9 mouse cellular contexts compared by ENCODE assay signal in the genomic region with DNA sequence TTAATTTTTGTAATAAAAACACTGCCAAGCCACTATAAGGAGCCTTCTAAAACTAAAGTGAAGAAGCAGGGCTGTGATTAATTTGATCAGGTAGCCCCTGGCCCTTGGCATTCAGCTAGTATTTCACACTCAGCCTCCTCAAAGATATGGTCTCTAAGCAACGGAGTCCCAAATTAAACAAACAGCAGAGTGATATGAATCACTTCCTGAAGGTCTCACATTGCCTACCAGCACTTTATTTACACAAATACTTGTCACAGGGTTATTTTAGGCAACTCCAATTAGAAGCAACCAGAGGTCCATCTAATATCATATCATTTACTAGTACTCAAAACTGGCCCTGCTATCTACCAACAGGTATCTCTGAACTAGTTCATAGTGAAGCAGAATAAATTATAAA. TPM values are rescaled to one million over a fixed set of nuclear protein-coding genes. Genes with fewer than 3 reads are reported as not detected.
DNase-seq lines count a peak whose midpoint lies in the region; ATAC-seq and TF ChIP-seq lines count a peak whose summit lies in the region.
"Had no signal": no experiment of that assay in that cellular context is flagged by ENCODE, and none has a peak within 500 bp of the region (broad histone marks: within the 10 kb centered on the region; RNA-seq: fewer than 3 reads in every experiment).

No protein-coding gene starts in this region.

- 5% methylated on average over 1 of the region's 1 CpGs for WGBS in lung, embryonic 16.5 days
- 73% methylated on average over 1 of the region's 1 CpGs for WGBS in midbrain, embryonic 14.5 days

- no peaks in the 10 kb centered on the region for H3K27me3 ChIP-seq in lung, embryonic 16.5 days (ENCODE audit: control insufficient read depth, insufficient read depth, low read depth, low read length)
- H3K27me3 ChIP-seq in midbrain, embryonic 14.5 days (ENCODE audit: control insufficient read depth, insufficient read depth, low read length), result no peaks in the 10 kb centered on the region

- DNase-seq in lung, postnatal 14 days, result no peak
- peak; percentile 85 for DNase-seq in lung, postnatal 36 days
- DNase-seq in cerebellum, postnatal 10 days, result no peak
- DNase-seq in midbrain, embryonic 14.5 days, result no peak
- no peak for DNase-seq in cerebellum, adult 11 months
- DNase-seq: thymus, adult 2 months had no signal

- peak overlapping the region; percentile 21; the same call in 1 of the 2 replicates for H3K4me2 ChIP-seq in lung, embryonic 16.5 days (ENCODE audit: low read depth, low read length)
- no peak overlapping the region for H3K4me2 ChIP-seq in midbrain, embryonic 14.5 days (ENCODE audit: low read length)
- H3K4me2 ChIP-seq: hindbrain, embryonic 14.5 days had no signal

- no peak for TF ChIP-seq CTCF in embryonic fibroblast, embryonic 13.5 days (IDR thresholded peaks at IDR 0.05; ENCODE audit: borderline replicate concordance, insufficient read depth, low read length)

- H3K4me3 ChIP-seq in lung, embryonic 16.5 days (ENCODE audit: low read length), result no peak overlapping the region
- H3K4me3 ChIP-seq in embryonic fibroblast, embryonic 13.5 days (ENCODE audit: insufficient read depth, low read length), result no peak overlapping the region
- H3K4me3 ChIP-seq in midbrain, embryonic 14.5 days (replicated peaks; ENCODE audit: low read depth, low read length), result no peak overlapping the region

- H3K4me1 ChIP-seq in lung, embryonic 16.5 days (replicated peaks; ENCODE audit: control insufficient read depth, insufficient read depth, low read length), result peaks cover 46% of the 10 kb centered on the region
- peaks cover 28% of the 10 kb centered on the region for H3K4me1 ChIP-seq in embryonic fibroblast, embryonic 13.5 days (ENCODE audit: control insufficient read depth, insufficient read depth, low read length)
- H3K4me1 ChIP-seq in midbrain, embryonic 14.5 days (ENCODE audit: control insufficient read depth, insufficient read depth, low read length), result no peaks in the 10 kb centered on the region

- H3K9ac ChIP-seq in lung, embryonic 16.5 days (ENCODE audit: low read length), result no peak overlapping the region
- H3K9ac ChIP-seq in midbrain, embryonic 14.5 days (replicated peaks; ENCODE audit: low read length), result no peak overlapping the region
- H3K9ac ChIP-seq: hindbrain, embryonic 14.5 days had no signal

- 0 out of 2 replicates have a peak, but pooled peaks cover 2% of the 10 kb centered on the region for H3K36me3 ChIP-seq in lung, embryonic 16.5 days (ENCODE audit: control insufficient read depth, insufficient read depth, low read length)
- H3K36me3 ChIP-seq in midbrain, embryonic 14.5 days (ENCODE audit: control insufficient read depth, insufficient read depth, low read length), result peaks cover 5% of the 10 kb centered on the region; the same call in 1 of the 2 replicates

- H3K9me3 ChIP-seq in lung, embryonic 16.5 days (ENCODE audit: control insufficient read depth, low read length), result no peaks in the 10 kb centered on the region
- no peaks in the 10 kb centered on the region for H3K9me3 ChIP-seq in midbrain, embryonic 14.5 days (ENCODE audit: control insufficient read depth, low read length)

- ATAC-seq in lung, embryonic 16.5 days (ENCODE audit: low read depth), result peak; percentile 79
- ATAC-seq in midbrain, embryonic 14.5 days (ENCODE audit: low FRiP score, low TSS enrichment), result no peak

- H3K27ac ChIP-seq in lung, embryonic 16.5 days (ENCODE audit: low read length), result peak overlapping the region; percentile 72
- peak overlapping the region; percentile 70; the same call in 1 of the 2 replicates for H3K27ac ChIP-seq in embryonic fibroblast, embryonic 13.5 days (ENCODE audit: insufficient read depth, low read length)
- no peak overlapping the region for H3K27ac ChIP-seq in midbrain, embryonic 14.5 days (replicated peaks; ENCODE audit: low read depth, low read length)
- H3K27ac ChIP-seq: hindbrain, embryonic 14.5 days had no signal

- TF ChIP-seq POLR2A in embryonic fibroblast, embryonic 13.5 days (IDR thresholded peaks at IDR 0.05; ENCODE audit: low read depth, low read length), result no peak

RNA-seq across cellular contexts. Expression of gene Iqgap1, which starts 36.7 kb away (rescaled TPM):
- polyA plus RNA-seq in lung, embryonic 16.5 days (2015; fragmentation: Nextera tagmentation; extraction: Ambion mirVana), result 136 and 141 TPM in 2 replicates
- polyA plus RNA-seq in embryonic fibroblast, embryonic 13.5 days (2011; ENCODE audit: insufficient read length, low read depth, missing spikeins), result 206 and 311 TPM in 2 replicates
- polyA plus RNA-seq in midbrain, embryonic 14.5 days (2014; fragmentation: Nextera tagmentation; extraction: Ambion mirVana), result 14.0 and 22.3 TPM in 2 replicates
